9 mouse cellular contexts compared by ENCODE assay signal in genomic region chr10:83819266-83819949, GRCm38 (mm10).
DNase-seq lines count a peak whose midpoint lies in the region; ATAC-seq and TF ChIP-seq lines count a peak whose summit lies in the region.
"Had no signal": no experiment of that assay in that cellular context is flagged by ENCODE, and none has a peak within 500 bp of the region (broad histone marks: within the 10 kb centered on the region; RNA-seq: fewer than 3 reads in every experiment).

No protein-coding gene starts in this region.

- TF ChIP-seq CTCF in ES-Bruce4 (IDR thresholded peaks at IDR 0.05; ENCODE audit: low read depth, low read length) = peak; percentile 5

- no peaks in the 10 kb centered on the region for H3K9me3 ChIP-seq in ES-Bruce4 (replicated peaks; ENCODE audit: control insufficient read depth, insufficient read depth, low read length, poor library complexity, severe bottlenecking)
- H3K9me3 ChIP-seq in forebrain, embryonic 12.5 days = no peaks in the 10 kb centered on the region
- no peaks in the 10 kb centered on the region for H3K9me3 ChIP-seq in heart, embryonic 14.5 days (ENCODE audit: control insufficient read depth, low read length)
- H3K9me3 ChIP-seq in liver, embryonic 11.5 days (ENCODE audit: control insufficient read depth, low read length) = no peaks in the 10 kb centered on the region
- H3K9me3 ChIP-seq in neural tube, embryonic 14.5 days (ENCODE audit: control insufficient read depth, low read length) = no peaks in the 10 kb centered on the region

- peak; percentile 67 for ATAC-seq in forebrain, embryonic 12.5 days (ENCODE audit: low FRiP score)
- ATAC-seq in heart, embryonic 14.5 days (ENCODE audit: insufficient number of reproducible peaks, insufficient read depth, low FRiP score, low read depth) = no peak; the same call in 1 of the 2 replicates
- no peak for ATAC-seq in liver, embryonic 11.5 days (replicated peaks; ENCODE audit: low FRiP score)
- peak; percentile 87 for ATAC-seq in neural tube, embryonic 14.5 days (ENCODE audit: low read depth)

- no peak overlapping the region for H3K27ac ChIP-seq in ES-Bruce4 (ENCODE audit: insufficient read depth, low read length)
- no peak overlapping the region for H3K27ac ChIP-seq in forebrain, embryonic 12.5 days
- no peak overlapping the region for H3K27ac ChIP-seq in heart, embryonic 14.5 days (replicated peaks in 1 of 2; ENCODE audit: control insufficient read depth in 1 of 2, insufficient read depth in 1 of 2, low read depth in 2 of 2, low read length in 2 of 2)
- H3K27ac ChIP-seq in liver, embryonic 11.5 days (ENCODE audit: low read depth, low read length) = no peak overlapping the region
- no peak overlapping the region for H3K27ac ChIP-seq in neural tube, embryonic 14.5 days (ENCODE audit: low read depth, low read length)

- no peak for TF ChIP-seq POLR2A in ES-Bruce4 (IDR thresholded peaks at IDR 0.05; ENCODE audit: insufficient read depth, low read length)

- peaks cover 2% of the 10 kb centered on the region for H3K4me1 ChIP-seq in ES-Bruce4 (ENCODE audit: control insufficient read depth, insufficient read depth, low read length)
- H3K4me1 ChIP-seq in forebrain, embryonic 12.5 days = peaks cover 13% of the 10 kb centered on the region
- peaks cover 3 to 4% of the 10 kb centered on the region in 2 experiments; a peak in 3 of 4 replicates for H3K4me1 ChIP-seq in heart, embryonic 14.5 days (ENCODE audit: control insufficient read depth in 2 of 2, insufficient read depth in 2 of 2, low read length in 2 of 2)
- H3K4me1 ChIP-seq in liver, embryonic 11.5 days (replicated peaks; ENCODE audit: control insufficient read depth, insufficient read depth, low read length) = no peaks in the 10 kb centered on the region
- no peaks in the 10 kb centered on the region for H3K4me1 ChIP-seq in neural tube, embryonic 14.5 days (ENCODE audit: control insufficient read depth, insufficient read depth, low read length)

- peak; percentile 61 for DNase-seq in c-Kit-positive CD71-negative TER-119-negative erythroid progenitor cells, embryonic 14.5 days (ENCODE audit: low read depth)
- DNase-seq in kidney, postnatal 14 days = peak; percentile 82
- peak; percentile 41 for DNase-seq in liver, embryonic 11.5 days (ENCODE audit: low spot score)
- DNase-seq in thymus, postnatal 0 days (ENCODE audit: low spot score) = peak; percentile 56

- H3K4me3 ChIP-seq in ES-Bruce4 (ENCODE audit: low read depth, low read length) = no peak overlapping the region
- H3K4me3 ChIP-seq in forebrain, embryonic 12.5 days (replicated peaks) = no peak overlapping the region
- peak overlapping the region in 1 of 2 experiments; percentile 19; a peak in 1 of 4 replicates for H3K4me3 ChIP-seq in heart, embryonic 14.5 days (ENCODE audit: control insufficient read depth in 1 of 2, insufficient read depth in 1 of 2, low read depth in 1 of 2, low read length in 2 of 2)
- H3K4me3 ChIP-seq in liver, embryonic 11.5 days (ENCODE audit: low read depth, low read length) = no peak overlapping the region
- H3K4me3 ChIP-seq in neural tube, embryonic 14.5 days (ENCODE audit: low read depth, low read length) = no peak overlapping the region
- H3K4me3 ChIP-seq: erythroblast, embryonic 14.5 days had no signal

- peak; percentile 49; the same call in 1 of the 2 replicates for TF ChIP-seq EP300 in ES-Bruce4 (IDR thresholded peaks at IDR 0.05; ENCODE audit: insufficient read depth, low read depth, low read length)

- WGBS in forebrain, embryonic 12.5 days = 10% methylated on average over 13 of the region's 13 CpGs
- WGBS in heart, embryonic 14.5 days = 5% methylated on average over 13 of the region's 13 CpGs
- 14% methylated on average over 13 of the region's 13 CpGs for WGBS in liver, embryonic 11.5 days
- WGBS in neural tube, embryonic 14.5 days = 10% methylated on average over 13 of the region's 13 CpGs

- H3K36me3 ChIP-seq in ES-Bruce4 (ENCODE audit: control insufficient read depth, insufficient read depth, low read length, poor library complexity, severe bottlenecking) = no peaks in the 10 kb centered on the region
- no peaks in the 10 kb centered on the region for H3K36me3 ChIP-seq in forebrain, embryonic 12.5 days (replicated peaks)
- H3K36me3 ChIP-seq in heart, embryonic 14.5 days (ENCODE audit: control insufficient read depth, insufficient read depth, low read length) = no peaks in the 10 kb centered on the region
- no peaks in the 10 kb centered on the region for H3K36me3 ChIP-seq in liver, embryonic 11.5 days (ENCODE audit: control insufficient read depth, insufficient read depth, low read length)
- no peaks in the 10 kb centered on the region for H3K36me3 ChIP-seq in neural tube, embryonic 14.5 days (ENCODE audit: control insufficient read depth, insufficient read depth, low read length)

- peak overlapping the region; percentile 40 for H3K4me2 ChIP-seq in forebrain, embryonic 12.5 days
- H3K4me2 ChIP-seq in heart, embryonic 14.5 days (ENCODE audit: low read length) = peak overlapping the region; percentile 61
- peak overlapping the region; percentile 2; the same call in 1 of the 2 replicates for H3K4me2 ChIP-seq in liver, embryonic 11.5 days
- peak overlapping the region; percentile 8; the same call in 1 of the 2 replicates for H3K4me2 ChIP-seq in neural tube, embryonic 14.5 days (ENCODE audit: low read depth, low read length)

- no peak overlapping the region for H3K9ac ChIP-seq in ES-Bruce4 (ENCODE audit: low read depth, poor library complexity, severe bottlenecking)
- H3K9ac ChIP-seq in forebrain, embryonic 12.5 days = no peak overlapping the region
- peak overlapping the region; percentile 50; the same call in 1 of the 2 replicates for H3K9ac ChIP-seq in heart, embryonic 14.5 days (ENCODE audit: low read length)
- H3K9ac ChIP-seq in liver, embryonic 11.5 days (ENCODE audit: low read depth, low read length) = no peak overlapping the region
- no peak overlapping the region for H3K9ac ChIP-seq in neural tube, embryonic 14.5 days (replicated peaks; ENCODE audit: low read depth, low read length)

- H3K27me3 ChIP-seq in ES-Bruce4 (ENCODE audit: control insufficient read depth, insufficient read depth, low read length, poor library complexity, severe bottlenecking) = no peaks in the 10 kb centered on the region
- 0 out of 2 replicates have a peak, but pooled peaks cover 3% of the 10 kb centered on the region for H3K27me3 ChIP-seq in forebrain, embryonic 12.5 days
- H3K27me3 ChIP-seq in heart, embryonic 14.5 days (ENCODE audit: control insufficient read depth, insufficient read depth, low read length) = no peaks in the 10 kb centered on the region
- H3K27me3 ChIP-seq in liver, embryonic 11.5 days (replicated peaks; ENCODE audit: control insufficient read depth, insufficient read depth, low read length) = no peaks in the 10 kb centered on the region; the same call in 1 of the 2 replicates
- H3K27me3 ChIP-seq in neural tube, embryonic 14.5 days (ENCODE audit: control insufficient read depth, insufficient read depth, low read length) = no peaks in the 10 kb centered on the region

Comparison
In these comparisons a context has a peak if more than half of its experiments do, and no peak if none do; other contexts are left out.
1. ATAC-seq: peak in forebrain, embryonic 12.5 days (single experiment) and neural tube, embryonic 14.5 days (single experiment); none in heart, embryonic 14.5 days (single experiment) and liver, embryonic 11.5 days (single experiment).
2. H3K4me2 ChIP-seq: peak in every context shown above with its lines; median percentile 61 in heart, embryonic 14.5 days; 40 in forebrain, embryonic 12.5 days; 8 in neural tube, embryonic 14.5 days; 2 in liver, embryonic 11.5 days.
3. Peak in every context shown above with its lines, with median percentiles within 50 percentile points of each other: DNase-seq.